Mouse (Mus musculus) left cerebral cortex, adult 18-20 months (tissue): ENCODE results near the gene Fhad1. TPM values are rescaled to one million over a fixed set of nuclear protein-coding genes. Genes with fewer than 3 reads are reported as not detected.
"Not testable (repeated sequence)": the region's sequence is repeated elsewhere in the genome, so short reads cannot be mapped to it uniquely, and the experiment has no call there.

ENCODE experiments used
- DNase-seq, 2 experiments: peaks; one replicate each; pipeline ENCODE4 v3.0.0; 2021 to 2022; ENCODE audit warnings: low spot score in 2 of 2, mixed read lengths in 1 of 2
- total RNA-seq, 2 experiments: library from RNA; stranded (reverse); gene quantifications; 2 replicates each; pipeline ENCODE4 v1.2.3; 2021

The Fhad1 gene
- total RNA-seq, 2 experiments from 2014 or later, result 7.4 to 9.1 TPM

- no peak for DNase-seq
Observed at GRCm38 (mm10) chr4:142045595-142046163, 30.8 kb upstream of the Fhad1 start.

GRCm38 (mm10) chr4:142044452-142044851 lies 29.6 kb upstream of the Fhad1 start:
- DNase-seq, result no peak

- no peak for DNase-seq
Observed at GRCm38 (mm10) chr4:142039662-142040353, 24.9 kb upstream of the Fhad1 start.

- DNase-seq, result no peak
Observed at GRCm38 (mm10) chr4:142037897-142038296, 23.0 kb upstream of the Fhad1 start.

- DNase-seq, result no peak
Observed at GRCm38 (mm10) chr4:142028533-142028932, 13.7 kb upstream of the Fhad1 start.

GRCm38 (mm10) chr4:142026965-142027364 lies 12.1 kb upstream of the Fhad1 start:
- no peak for DNase-seq

- DNase-seq, result no peak
Observed at GRCm38 (mm10) chr4:142024536-142024935, 9.7 kb upstream of the Fhad1 start.

- DNase-seq, result no peak
Observed at GRCm38 (mm10) chr4:142023166-142023565, 8.3 kb upstream of the Fhad1 start.

- DNase-seq, result no peak
Observed at GRCm38 (mm10) chr4:142017686-142018085, 2.8 kb upstream of the Fhad1 start.

- DNase-seq, result no peak
Observed at GRCm38 (mm10) chr4:142011236-142011635, 3.6 kb downstream of the Fhad1 start.

- DNase-seq, result no peak
Observed at GRCm38 (mm10) chr4:142010441-142010840, 4.4 kb downstream of the Fhad1 start.

- DNase-seq, result no peak
Observed at GRCm38 (mm10) chr4:142008206-142008605, 6.7 kb downstream of the Fhad1 start.

- DNase-seq, result no peak
Observed at GRCm38 (mm10) chr4:142000581-142000980, 14.3 kb downstream of the Fhad1 start.

GRCm38 (mm10) chr4:141999494-142000074 lies 15.3 kb downstream of the Fhad1 start:
- DNase-seq, result no peak

- no peak for DNase-seq
Observed at GRCm38 (mm10) chr4:141998282-141998821, 16.5 kb downstream of the Fhad1 start.

GRCm38 (mm10) chr4:141996880-141997279 lies 18.0 kb downstream of the Fhad1 start:
- no peak for DNase-seq

- DNase-seq, result no peak
Observed at GRCm38 (mm10) chr4:141996086-141996485, 18.8 kb downstream of the Fhad1 start.

GRCm38 (mm10) chr4:141994062-141994471 lies 20.8 kb downstream of the Fhad1 start:
- DNase-seq, result not testable (repeated sequence)

- DNase-seq, result no peak
Observed at GRCm38 (mm10) chr4:141993347-141994061, 21.4 kb downstream of the Fhad1 start.

- no peak for DNase-seq
Observed at GRCm38 (mm10) chr4:141992530-141993204, 22.2 kb downstream of the Fhad1 start.

GRCm38 (mm10) chr4:141988178-141988577 lies 26.7 kb downstream of the Fhad1 start:
- DNase-seq, result no peak
